Mouse (Mus musculus) liver, embryonic 18 days (tissue): Measurements from ENCODE around the gene Nudt14. TPM values are rescaled to one million over a fixed set of nuclear protein-coding genes. Genes with fewer than 3 reads are reported as not detected.

ENCODE experiments used
- polyA plus RNA-seq: library from polyadenylated mRNA; depleted of rRNA; stranded (reverse); fragments of >200 nt; gene quantifications from 2 replicates; pipeline ENCODE4 v1.2.3, GENCODE M21; 2012; rRNA removed

The Nudt14 gene
- 11.8 and 13.7 TPM in 2 replicates for polyA plus RNA-seq

DNA sequence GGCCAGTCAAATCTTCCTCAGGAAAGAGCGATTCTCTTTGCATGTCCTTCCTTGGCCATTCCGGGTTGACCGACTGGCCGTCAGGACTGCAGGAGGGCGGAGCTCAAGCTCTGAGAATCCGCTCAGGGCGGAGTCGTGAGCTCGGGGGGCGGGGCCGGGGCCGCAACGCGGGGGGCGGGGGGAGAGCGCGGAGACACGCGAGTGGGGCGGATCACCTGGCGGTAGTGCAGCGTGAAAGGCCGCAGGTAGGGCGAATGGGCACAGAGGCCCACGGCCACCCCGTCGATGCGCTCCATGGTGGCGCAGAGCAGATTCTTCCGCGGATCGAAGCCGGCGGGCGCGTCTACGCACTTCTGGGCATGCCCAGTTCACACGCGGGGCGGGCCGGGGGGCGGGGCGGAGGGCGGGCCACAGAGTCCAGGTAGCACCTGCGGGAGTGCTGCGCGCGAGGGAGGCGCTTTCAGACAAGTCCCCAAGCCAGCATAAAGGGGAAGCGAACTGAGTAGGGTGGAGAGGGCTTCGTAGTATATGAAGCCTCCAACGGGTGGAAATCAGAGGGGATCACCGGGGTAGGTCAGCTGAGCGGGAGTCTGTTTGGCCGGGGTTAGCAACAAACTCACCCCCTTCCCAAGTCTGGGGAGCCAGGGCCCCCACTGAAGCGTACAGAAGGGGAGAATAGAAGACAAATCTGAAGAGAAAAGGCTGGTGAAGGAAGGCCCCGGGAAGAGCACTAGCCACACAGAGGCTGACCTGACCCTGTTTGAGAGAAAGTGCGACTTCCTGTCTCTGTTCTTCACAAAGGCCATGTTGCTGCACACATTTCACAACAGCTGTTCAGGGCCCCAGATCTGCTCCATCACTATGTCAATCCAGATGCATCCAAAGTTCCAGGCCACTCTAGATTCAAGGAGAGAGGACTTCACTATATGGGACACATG lies at the start of gene Nudt14:
Gene Nudt14, minus strand, starts transcription at position 349 of the 938 bp plus-strand sequence.

DNA sequence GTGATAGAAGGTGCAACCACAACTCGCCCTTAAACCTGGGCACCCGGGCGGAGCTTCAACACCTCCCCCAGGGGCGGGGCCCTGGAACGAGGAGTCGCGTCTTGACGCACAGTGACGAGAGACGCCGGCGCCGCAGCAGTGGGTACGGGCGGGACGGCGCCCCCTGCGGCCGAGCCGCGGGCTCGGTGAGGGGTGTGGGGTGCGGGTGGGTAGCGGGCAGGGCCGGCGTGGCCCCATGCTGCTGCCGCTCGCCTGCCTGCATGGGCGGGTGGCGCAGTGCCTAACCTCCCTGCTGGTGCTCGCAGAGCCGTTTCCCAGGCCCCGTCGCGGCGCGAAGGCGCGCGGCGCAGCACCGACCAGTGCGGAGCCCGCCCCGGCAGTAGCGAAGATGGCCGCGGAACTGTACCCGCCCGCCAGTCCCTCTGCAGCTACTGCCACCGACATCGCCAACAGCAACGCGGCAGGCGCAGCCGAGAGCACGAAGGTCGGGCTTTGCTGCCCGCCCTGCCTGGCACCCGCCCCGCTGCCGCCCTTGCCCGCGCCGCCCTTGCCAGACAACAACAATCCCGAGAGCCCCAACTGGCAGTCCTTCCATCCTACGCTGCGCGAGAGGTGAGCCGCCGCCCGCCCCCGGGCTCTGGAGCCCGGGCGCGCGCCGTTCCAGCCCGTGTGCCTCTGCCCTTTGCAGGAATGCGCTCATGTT lies 34.6 kb upstream of the Nudt14 start, which contains the start of gene Btbd6:
Gene Btbd6, plus strand, starts transcription at position 112 of the 703 bp plus-strand sequence.

DNA sequence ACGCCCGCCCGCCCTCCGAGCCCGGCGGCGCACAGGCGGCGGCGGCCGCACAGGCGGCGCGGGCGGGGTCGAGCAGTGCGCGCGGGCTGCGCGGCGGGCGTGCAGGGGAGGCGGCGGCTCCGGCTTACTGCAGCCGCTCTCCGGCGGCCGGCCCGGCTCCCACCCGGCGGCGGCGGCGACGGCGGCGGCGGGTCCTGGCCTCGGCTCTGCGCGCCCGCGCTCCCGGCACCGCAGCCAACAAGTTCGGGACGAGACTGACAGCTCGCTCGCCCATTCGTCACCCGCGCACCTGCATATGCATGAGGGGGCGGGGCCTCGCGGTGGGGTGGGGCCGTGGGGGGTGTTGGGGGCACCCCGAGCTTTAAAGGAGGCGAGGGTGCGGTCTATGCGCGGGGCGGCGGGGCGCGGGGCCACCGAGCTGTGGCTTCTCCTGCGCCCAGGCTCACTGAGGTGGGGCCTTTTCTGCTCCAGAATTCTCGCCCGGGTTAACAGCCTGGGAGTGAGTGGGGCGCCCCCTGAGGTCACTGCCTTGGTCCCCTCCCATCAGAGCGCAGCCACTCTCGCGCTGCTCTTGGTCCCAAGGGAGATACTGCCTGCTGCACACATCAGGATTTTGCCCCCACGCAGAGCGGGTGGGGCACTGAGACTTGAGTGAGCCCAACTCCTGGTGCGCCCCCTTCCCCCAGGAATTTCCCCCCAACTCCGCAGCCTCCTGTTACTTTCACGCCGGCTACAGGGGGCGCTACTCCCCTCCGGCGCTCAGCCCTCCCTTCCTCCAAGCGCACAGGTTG lies 12.2 kb downstream of the Nudt14 start, which contains the start of gene Jag2:
Gene Jag2, minus strand, starts transcription at position 215 of the 791 bp plus-strand sequence.

Other genes with a start within 250 kb of the Nudt14 start
- gene Cep170b, start 221.7 kb downstream of the Nudt14 start, polyA plus RNA-seq = 6.4 and 7.4 TPM in 2 replicates
- 18.8 and 22.1 TPM in 2 replicates for gene Pld4, start 181.5 kb downstream of the Nudt14 start, polyA plus RNA-seq
- gene Ahnak2, start 139.5 kb downstream of the Nudt14 start, polyA plus RNA-seq = 0.22 and 0.31 TPM in 2 replicates
- gene Clba1, start 133.2 kb downstream of the Nudt14 start, polyA plus RNA-seq = 0.24 and 0.30 TPM in 2 replicates
- 23.2 and 24.6 TPM in 2 replicates for gene Cdca4, start 112.7 kb downstream of the Nudt14 start, polyA plus RNA-seq
- gene Gpr132, start 73.9 kb downstream of the Nudt14 start, polyA plus RNA-seq = 0.79 and 0.83 TPM in 2 replicates
- gene Jag2, start 12.3 kb downstream of the Nudt14 start, polyA plus RNA-seq = 0.32 and 0.34 TPM in 2 replicates
- 4.4 and 4.6 TPM in 2 replicates for gene Btbd6, start 34.4 kb upstream of the Nudt14 start, polyA plus RNA-seq
- gene Brf1, start 58.6 kb upstream of the Nudt14 start, polyA plus RNA-seq = 28.6 and 36.3 TPM in 2 replicates
- 8.0 and 9.0 TPM in 2 replicates for gene Pacs2, start 72.4 kb upstream of the Nudt14 start, polyA plus RNA-seq
- gene Tex22, start 132.4 kb upstream of the Nudt14 start, polyA plus RNA-seq = not detected in 2 replicates
- 17.5 and 22.8 TPM in 2 replicates for gene Mta1, start 156.2 kb upstream of the Nudt14 start, polyA plus RNA-seq
- 33.1 and 36.5 TPM in 2 replicates for gene Crip2, start 198.1 kb upstream of the Nudt14 start, polyA plus RNA-seq
- gene Crip1, start 204.2 kb upstream of the Nudt14 start, polyA plus RNA-seq = 137 and 207 TPM in 2 replicates
- 4.6 and 4.7 TPM in 2 replicates for gene Tedc1, start 214.3 kb upstream of the Nudt14 start, polyA plus RNA-seq
- gene Tmem121, start 243.8 kb upstream of the Nudt14 start, polyA plus RNA-seq = 0.51 and 0.70 TPM in 2 replicates